Comparison of ENCODE assay signal across 15 mouse cellular contexts in genomic region chr9:42178759-42179377, GRCm38 (mm10). TPM values are rescaled to one million over a fixed set of nuclear protein-coding genes. Genes with fewer than 3 reads are reported as not detected.
DNase-seq lines count a peak whose midpoint lies in the region; ATAC-seq lines count a peak whose summit lies in the region.
"Had no signal": no experiment of that assay in that cellular context is flagged by ENCODE, and none has a peak within 500 bp of the region (broad histone marks: within the 10 kb centered on the region; RNA-seq: fewer than 3 reads in every experiment).

No protein-coding gene starts in this region.

- no peak overlapping the region for H3K9ac ChIP-seq in forebrain, embryonic 13.5 days
- H3K9ac ChIP-seq: heart, embryonic 13.5 days; kidney, embryonic 15.5 days; liver, embryonic 12.5 days had no signal

- H3K36me3 ChIP-seq in forebrain, embryonic 13.5 days (ENCODE audit: poor library complexity, severe bottlenecking) = no peaks in the 10 kb centered on the region
- H3K36me3 ChIP-seq: heart, embryonic 13.5 days; kidney, embryonic 15.5 days; liver, embryonic 12.5 days had no signal

- peak; percentile 11 for DNase-seq in kidney, postnatal 14 days
- DNase-seq in kidney, postnatal 10 days = no peak
- peak; percentile 32 for DNase-seq in mesoderm, embryonic 11.5 days (ENCODE audit: low read depth, low spot score)
- DNase-seq in cerebellum, postnatal 14 days = no peak
- no peak for DNase-seq in B cell, adult 2 months
- DNase-seq in retina, embryonic 14.5 days (ENCODE audit: low spot score) = no peak
- DNase-seq: cerebellum, adult 9-11 months; gastrocnemius, postnatal 10 days; layer of hippocampus, adult 9-11 months; lung, postnatal 14 days; thymus, adult 18-20 months had no signal

- no peak overlapping the region for H3K4me2 ChIP-seq in forebrain, embryonic 13.5 days
- H3K4me2 ChIP-seq: heart, embryonic 13.5 days; kidney, embryonic 15.5 days; liver, embryonic 12.5 days had no signal

- no peaks in the 10 kb centered on the region for H3K27me3 ChIP-seq in forebrain, embryonic 13.5 days
- H3K27me3 ChIP-seq: heart, embryonic 13.5 days; kidney, embryonic 15.5 days; liver, embryonic 12.5 days had no signal

- peak; percentile 86 for ATAC-seq in forebrain, embryonic 13.5 days
- ATAC-seq: liver, embryonic 12.5 days had no signal

- 6% methylated on average over 4 of the region's 4 CpGs for WGBS in forebrain, embryonic 13.5 days

- H3K9me3 ChIP-seq in forebrain, embryonic 13.5 days (replicated peaks) = no peaks in the 10 kb centered on the region; the same call in 1 of the 2 replicates
- H3K9me3 ChIP-seq: heart, embryonic 13.5 days; kidney, embryonic 15.5 days; liver, embryonic 12.5 days had no signal

- H3K4me1 ChIP-seq in forebrain, embryonic 13.5 days = peaks cover 50% of the 10 kb centered on the region
- H3K4me1 ChIP-seq: liver, embryonic 12.5 days had no signal

- H3K4me3 ChIP-seq in forebrain, embryonic 13.5 days = no peak overlapping the region
- H3K4me3 ChIP-seq: heart, embryonic 13.5 days; kidney, embryonic 15.5 days; liver, embryonic 12.5 days had no signal

- peak overlapping the region; percentile 92 for H3K27ac ChIP-seq in forebrain, embryonic 13.5 days
- H3K27ac ChIP-seq: heart, embryonic 13.5 days; kidney, embryonic 15.5 days; liver, embryonic 12.5 days had no signal

RNA-seq across cellular contexts. Expression of gene Sorl1, which starts 54.8 kb away (rescaled TPM):
- 9.6 and 11.5 TPM in 2 replicates for polyA plus RNA-seq in forebrain, embryonic 13.5 days (2015; fragmentation: Nextera tagmentation; extraction: Ambion mirVana)

Comparison
In these comparisons a context has a peak if more than half of its experiments do, and no peak if none do; other contexts are left out.
1. DNase-seq: peak in kidney, postnatal 14 days (single experiment) and mesoderm, embryonic 11.5 days (single experiment); none in kidney, postnatal 10 days (single experiment), cerebellum, postnatal 14 days (0 of 2), B cell, adult 2 months (0 of 2) and retina, embryonic 14.5 days (single experiment).